Mouse (Mus musculus) central nervous system, embryonic 18 days (tissue): ENCODE measurements around the gene Strn. TPM values are rescaled to one million over a fixed set of nuclear protein-coding genes. Genes with fewer than 3 reads are reported as not detected.

ENCODE experiments used
- polyA plus RNA-seq: library from polyadenylated mRNA; depleted of rRNA; stranded (reverse); fragments of >200 nt; gene quantifications from 2 replicates; pipeline ENCODE4 v1.2.3, GENCODE M21; 2012; rRNA removed

The Strn gene
- 12.3 and 12.7 TPM in 2 replicates for polyA plus RNA-seq

GRCm38 (mm10) chr17:78737096-78737495, at the start of gene Strn:
Strn (minus strand) TSS chr17:78737196.

Other genes starting within 250 kb of the Strn start
- 9.5 and 9.8 TPM in 2 replicates for gene Vit, start 229.1 kb downstream of the Strn start, polyA plus RNA-seq
- gene Heatr5b, start 98.2 kb upstream of the Strn start, polyA plus RNA-seq = 31.5 and 32.3 TPM in 2 replicates
- 25.1 and 29.8 TPM in 2 replicates for gene Gpatch11, start 98.4 kb upstream of the Strn start, polyA plus RNA-seq
- gene Eif2ak2, start 145.4 kb upstream of the Strn start, polyA plus RNA-seq = 1.5 and 2.0 TPM in 2 replicates
- gene Sult6b1, start 169.8 kb upstream of the Strn start, polyA plus RNA-seq = 0.11 TPM in 1 of 2 replicates, not detected in the other
- 44.3 and 51.9 TPM in 2 replicates for gene Cebpzos, start 179.3 kb upstream of the Strn start, polyA plus RNA-seq
- gene Cebpz, start 199.9 kb upstream of the Strn start, polyA plus RNA-seq = 20.8 and 21.3 TPM in 2 replicates
- gene Ndufaf7, start 199.9 kb upstream of the Strn start, polyA plus RNA-seq = 42.6 and 44.5 TPM in 2 replicates